Comparison of ENCODE assay signal across 21 mouse cellular contexts in genomic region chr13:46587717-46588289, GRCm38 (mm10).
DNase-seq lines count a peak whose midpoint lies in the region; ATAC-seq and TF ChIP-seq lines count a peak whose summit lies in the region.
"Had no signal": no experiment of that assay in that cellular context is flagged by ENCODE, and none has a peak within 500 bp of the region (broad histone marks: within the 10 kb centered on the region; RNA-seq: fewer than 3 reads in every experiment).

No protein-coding gene starts in this region.

- TF ChIP-seq CTCF in gastrocnemius, adult 2 months (IDR thresholded peaks at IDR 0.05), result no peak

- H3K27ac ChIP-seq in forebrain, embryonic 14.5 days (ENCODE audit: low read depth, low read length), result no peak overlapping the region; the same call in 1 of the 2 replicates
- H3K27ac ChIP-seq in forebrain, embryonic 11.5 days (ENCODE audit: low read depth, low read length), result no peak overlapping the region
- H3K27ac ChIP-seq in gastrocnemius, adult 2 months, result peak overlapping the region; percentile 84
- H3K27ac ChIP-seq in midbrain, embryonic 16.5 days (ENCODE audit: low read length), result 0 out of 2 replicates have a peak overlapping the region, but pooled peaks have one; percentile 39
- no peak overlapping the region for H3K27ac ChIP-seq in midbrain, embryonic 13.5 days
- H3K27ac ChIP-seq in embryonic facial prominence, embryonic 15.5 days (replicated peaks), result no peak overlapping the region
- H3K27ac ChIP-seq: hindbrain, embryonic 13.5 days; hindbrain, postnatal 0 days had no signal

- H3K4me2 ChIP-seq in forebrain, embryonic 14.5 days (ENCODE audit: low read length), result no peak overlapping the region
- H3K4me2 ChIP-seq in forebrain, embryonic 11.5 days (ENCODE audit: low read depth, low read length, severe bottlenecking), result no peak overlapping the region
- no peak overlapping the region for H3K4me2 ChIP-seq in midbrain, embryonic 16.5 days (ENCODE audit: low read length)
- no peak overlapping the region for H3K4me2 ChIP-seq in midbrain, embryonic 13.5 days (replicated peaks)
- 0 out of 2 replicates have a peak overlapping the region, but pooled peaks have one; percentile 6 for H3K4me2 ChIP-seq in embryonic facial prominence, embryonic 15.5 days (replicated peaks)
- H3K4me2 ChIP-seq: heart, embryonic 13.5 days; hindbrain, embryonic 13.5 days had no signal

- no peaks in the 10 kb centered on the region for H3K9me3 ChIP-seq in forebrain, embryonic 14.5 days (replicated peaks; ENCODE audit: control insufficient read depth, low read length)
- H3K9me3 ChIP-seq in forebrain, embryonic 11.5 days (ENCODE audit: control insufficient read depth, low read length), result no peaks in the 10 kb centered on the region
- no peaks in the 10 kb centered on the region for H3K9me3 ChIP-seq in midbrain, embryonic 16.5 days (replicated peaks; ENCODE audit: control insufficient read depth, low read length, poor library complexity, severe bottlenecking)
- H3K9me3 ChIP-seq in midbrain, embryonic 13.5 days, result no peaks in the 10 kb centered on the region
- no peaks in the 10 kb centered on the region for H3K9me3 ChIP-seq in embryonic facial prominence, embryonic 15.5 days (replicated peaks)
- H3K9me3 ChIP-seq: heart, embryonic 13.5 days; hindbrain, embryonic 13.5 days had no signal

- WGBS in forebrain, embryonic 14.5 days, result 74% methylated on average over 17 of the region's 17 CpGs
- 90% methylated on average over 17 of the region's 17 CpGs for WGBS in forebrain, embryonic 11.5 days
- WGBS in midbrain, embryonic 16.5 days, result 80% methylated on average over 17 of the region's 17 CpGs
- WGBS in midbrain, embryonic 13.5 days, result 84% methylated on average over 17 of the region's 17 CpGs
- WGBS in embryonic facial prominence, embryonic 15.5 days, result 30% methylated on average over 17 of the region's 17 CpGs

- intact Hi-C loops in gastrocnemius, adult 2 months (cut with DNase I), result no loop called here
- intact Hi-C loops in gastrocnemius, postnatal 14 days (cut with DNase I; ENCODE audit: low total_unique reads), result no loop called here

- DNase-seq in forebrain, embryonic 14.5 days (ENCODE audit: low spot score), result peak; percentile 15
- no peak for DNase-seq in forebrain, embryonic 11.5 days (ENCODE audit: low spot score)
- DNase-seq in gastrocnemius, adult 2 months, result no peak
- DNase-seq in gastrocnemius, postnatal 14 days, result no peak
- no peak for DNase-seq in thymus, postnatal 36 days
- DNase-seq: adrenal gland, postnatal 25 days; cerebellum, adult 8-10 months; cerebellum, postnatal 14 days; embryo, embryonic 11 days; gastrocnemius, postnatal 25 days; heart, postnatal 36 days; kidney, adult 11 months; kidney, adult 9 months had no signal

- no peak for ATAC-seq in forebrain, embryonic 14.5 days
- no peak for ATAC-seq in forebrain, embryonic 11.5 days (replicated peaks; ENCODE audit: low FRiP score)
- ATAC-seq in midbrain, embryonic 16.5 days, result no peak
- no peak for ATAC-seq in midbrain, embryonic 13.5 days
- no peak; the same call in 1 of the 2 replicates for ATAC-seq in embryonic facial prominence, embryonic 15.5 days (ENCODE audit: insufficient number of reproducible peaks, low FRiP score, low TSS enrichment, low read depth)
- ATAC-seq: activated CD4-positive, CD25-positive, alpha-beta regulatory T cell, adult 4 months; hindbrain, postnatal 0 days; Patski had no signal

- no peaks in the 10 kb centered on the region for H3K27me3 ChIP-seq in forebrain, embryonic 14.5 days (replicated peaks; ENCODE audit: control insufficient read depth, insufficient read depth, low read length)
- H3K27me3 ChIP-seq in forebrain, embryonic 11.5 days (ENCODE audit: control insufficient read depth, insufficient read depth, low read length), result no peaks in the 10 kb centered on the region
- no peaks in the 10 kb centered on the region for H3K27me3 ChIP-seq in midbrain, embryonic 16.5 days (ENCODE audit: control insufficient read depth, insufficient read depth, low read depth, low read length)
- no peaks in the 10 kb centered on the region for H3K27me3 ChIP-seq in midbrain, embryonic 13.5 days
- H3K27me3 ChIP-seq in embryonic facial prominence, embryonic 15.5 days, result no peaks in the 10 kb centered on the region
- H3K27me3 ChIP-seq: heart, embryonic 13.5 days; hindbrain, embryonic 13.5 days; Patski had no signal

- no peak overlapping the region for H3K4me3 ChIP-seq in forebrain, embryonic 14.5 days (ENCODE audit: low read depth, low read length)
- H3K4me3 ChIP-seq in forebrain, embryonic 11.5 days (ENCODE audit: low read depth, low read length), result no peak overlapping the region
- H3K4me3 ChIP-seq in gastrocnemius, adult 2 months, result 0 out of 2 replicates have a peak overlapping the region, but pooled peaks have one; percentile 19
- no peak overlapping the region for H3K4me3 ChIP-seq in midbrain, embryonic 16.5 days (ENCODE audit: low read depth, low read length)
- no peak overlapping the region for H3K4me3 ChIP-seq in midbrain, embryonic 13.5 days (replicated peaks)
- no peak overlapping the region for H3K4me3 ChIP-seq in embryonic facial prominence, embryonic 15.5 days (replicated peaks)
- H3K4me3 ChIP-seq: heart, embryonic 13.5 days; hindbrain, embryonic 13.5 days had no signal

- no peak overlapping the region for H3K9ac ChIP-seq in forebrain, embryonic 14.5 days (ENCODE audit: low read length)
- H3K9ac ChIP-seq in forebrain, embryonic 11.5 days (ENCODE audit: low read length), result no peak overlapping the region
- no peak overlapping the region for H3K9ac ChIP-seq in midbrain, embryonic 16.5 days (ENCODE audit: low read depth, low read length)
- no peak overlapping the region for H3K9ac ChIP-seq in midbrain, embryonic 13.5 days (replicated peaks)
- no peak overlapping the region for H3K9ac ChIP-seq in embryonic facial prominence, embryonic 15.5 days
- H3K9ac ChIP-seq: heart, embryonic 13.5 days; hindbrain, embryonic 13.5 days had no signal

- H3K4me1 ChIP-seq in forebrain, embryonic 14.5 days (ENCODE audit: control insufficient read depth, insufficient read depth, low read length), result no peaks in the 10 kb centered on the region; the same call in 1 of the 2 replicates
- H3K4me1 ChIP-seq in forebrain, embryonic 11.5 days (replicated peaks; ENCODE audit: control insufficient read depth, insufficient read depth, low read length), result no peaks in the 10 kb centered on the region
- H3K4me1 ChIP-seq in midbrain, embryonic 16.5 days (ENCODE audit: control insufficient read depth, insufficient read depth, low read length), result no peaks in the 10 kb centered on the region; the same call in 1 of the 2 replicates
- H3K4me1 ChIP-seq in midbrain, embryonic 13.5 days (replicated peaks), result 0 out of 2 replicates have a peak, but pooled peaks cover 2% of the 10 kb centered on the region
- H3K4me1 ChIP-seq in embryonic facial prominence, embryonic 15.5 days, result peaks cover 5% of the 10 kb centered on the region; the same call in 1 of the 2 replicates
- H3K4me1 ChIP-seq: hindbrain, embryonic 13.5 days had no signal

- no peaks in the 10 kb centered on the region for H3K36me3 ChIP-seq in forebrain, embryonic 14.5 days (ENCODE audit: control insufficient read depth, insufficient read depth, low read length)
- H3K36me3 ChIP-seq in forebrain, embryonic 11.5 days (ENCODE audit: control insufficient read depth, insufficient read depth, low read length), result no peaks in the 10 kb centered on the region
- no peaks in the 10 kb centered on the region for H3K36me3 ChIP-seq in midbrain, embryonic 16.5 days (ENCODE audit: control insufficient read depth, insufficient read depth, low read length)
- H3K36me3 ChIP-seq in midbrain, embryonic 13.5 days, result no peaks in the 10 kb centered on the region
- H3K36me3 ChIP-seq in embryonic facial prominence, embryonic 15.5 days, result no peaks in the 10 kb centered on the region
- H3K36me3 ChIP-seq: hindbrain, embryonic 13.5 days had no signal

Comparison
In these comparisons a context has a peak if more than half of its experiments do, and no peak if none do; other contexts are left out.
1. H3K27ac ChIP-seq: peak in gastrocnemius, adult 2 months (single experiment) and midbrain, embryonic 16.5 days (single experiment); none in forebrain, embryonic 14.5 days (single experiment), forebrain, embryonic 11.5 days (single experiment), midbrain, embryonic 13.5 days (single experiment) and embryonic facial prominence, embryonic 15.5 days (single experiment).